Mouse (Mus musculus) embryonic fibroblast, embryonic 13.5 days (primary cell): ENCODE results near the gene Defb21.

Source experiments
- CTCF ChIP-seq: IDR thresholded peaks from 2 replicates; pipeline ENCODE4 v1.5.1; 2011; ENCODE audit warnings: mild to moderate bottlenecking, control low read depth, low read length, moderate library complexity, borderline replicate concordance; ENCODE audit not compliant: insufficient read depth
- POLR2A ChIP-seq: IDR thresholded peaks from 2 replicates; pipeline ENCODE4 v1.6.1; 2011; ENCODE audit warnings: low read depth, mild to moderate bottlenecking, control low read depth, low read length, moderate library complexity

GRCm38 (mm10) chr2:152570313-152570712 is 2.2 kb upstream of the Defb21 start:
- no peak for TF ChIP-seq POLR2A
- no peak for TF ChIP-seq CTCF
